Mouse (Mus musculus) small intestine, adult 2 months (tissue): ENCODE data around the gene Cenpc1. TPM values are rescaled to one million over a fixed set of nuclear protein-coding genes. Genes with fewer than 3 reads are reported as not detected.

Experiments used
- H3K27ac ChIP-seq: fragments of 200-500 bp; 2 replicates; pipeline ENCODE4 v1.5.1; 2012; ENCODE audit warnings: low read depth, low read length, control low read depth, inconsistent platforms; ENCODE audit not compliant: insufficient read depth
- H3K27me3 ChIP-seq: fragments of 200-500 bp; 2 replicates; pipeline ENCODE4 v1.6.1; 2012; ENCODE audit warnings: mild to moderate bottlenecking, moderate library complexity, low read length, inconsistent platforms; ENCODE audit not compliant: control insufficient read depth, insufficient read depth
- H3K36me3 ChIP-seq: fragments of 200-500 bp; 2 replicates; pipeline ENCODE4 v1.6.1; 2012; ENCODE audit warnings: mild to moderate bottlenecking, low read length, control low read depth, inconsistent platforms; ENCODE audit not compliant: control insufficient read depth, insufficient read depth
- H3K4me1 ChIP-seq: fragments of 200-500 bp; 2 replicates; pipeline ENCODE4 v1.6.1; 2012; ENCODE audit warnings: low read length, inconsistent platforms, mixed read lengths; ENCODE audit not compliant: control insufficient read depth, insufficient read depth, insufficient read length
- H3K4me3 ChIP-seq: fragments of 200-500 bp; 2 replicates; pipeline ENCODE4 v1.5.1; 2012; ENCODE audit warnings: low read depth, mild to moderate bottlenecking, control low read depth, inconsistent platforms, low read length, moderate library complexity
- CTCF ChIP-seq: fragments of 200-500 bp; IDR thresholded peaks from 2 replicates; pipeline ENCODE4 v1.5.1; 2012; ENCODE audit warnings: low read depth, mild to moderate bottlenecking, control low read depth, inconsistent platforms, low read length, moderate library complexity, mixed read lengths; ENCODE audit not compliant: insufficient replicate concordance, insufficient read length; ENCODE audit errors: extremely low read depth
- POLR2A ChIP-seq: fragments of 200-500 bp; IDR thresholded peaks from 2 replicates; pipeline ENCODE4 v1.6.1; 2012; ENCODE audit warnings: low read depth, mild to moderate bottlenecking, control low read depth, inconsistent platforms, low read length, moderate library complexity
- WGBS: fragments of 180-500 bp; shearing (Covaris S2); methylation state at CpG from one replicate; pipeline ENCODE4 v1.1.7; 2018; 5-methylcytosine and 5-hydroxymethylcytosine counted together
- polyA plus RNA-seq: library from polyadenylated mRNA; depleted of rRNA; stranded (reverse); fragments of >200 nt; gene quantifications from 2 replicates; pipeline ENCODE4 v1.2.3, GENCODE M21; 2012; rRNA removed

Gene Cenpc1
- 1.6 and 2.3 TPM in 2 replicates for polyA plus RNA-seq

DNA sequence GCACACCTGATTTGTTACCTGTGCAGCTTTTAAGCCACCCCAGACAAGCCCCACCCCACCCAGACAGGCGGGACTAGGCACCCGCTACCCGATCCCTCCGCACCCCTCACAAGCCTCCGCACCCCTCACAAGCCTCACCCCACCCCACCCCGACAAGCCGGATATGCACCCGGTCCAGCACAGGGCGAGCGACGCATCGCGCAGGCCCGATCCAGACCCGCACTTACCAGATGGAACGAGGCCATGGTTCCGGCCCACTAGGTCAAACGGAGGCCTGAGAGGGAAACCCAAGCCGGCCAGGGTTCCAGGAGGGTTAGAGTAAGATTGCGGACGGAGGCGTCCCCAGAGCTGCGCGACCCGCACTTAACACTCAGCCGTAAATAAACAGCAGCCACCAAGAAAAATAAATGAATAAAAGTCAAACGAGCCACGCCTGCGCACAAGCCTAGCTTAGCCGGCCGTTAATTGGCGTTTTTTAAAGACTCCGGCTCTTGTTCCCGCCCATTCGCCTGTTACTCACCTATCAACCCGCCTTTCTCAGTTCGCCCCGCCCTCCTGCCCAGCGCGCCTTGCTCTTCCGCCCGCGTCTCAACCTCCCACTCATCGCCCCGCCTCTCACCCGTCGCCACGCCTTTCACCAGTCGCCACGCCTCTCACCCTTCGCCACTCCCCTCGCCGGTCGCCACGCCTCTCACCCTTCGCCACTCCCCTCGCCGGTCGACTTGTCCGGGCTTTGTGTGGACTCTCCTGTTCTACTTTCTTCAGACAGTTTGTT lies at the start of gene Cenpc1:
Cenpc1 (minus strand) TSS at position 483 of the 775 bp plus-strand sequence.
- under 1% methylated on average over 60 of the region's 60 CpGs for WGBS
- H3K36me3 ChIP-seq, result 0 out of 2 replicates have a peak, but pooled peaks cover 1% of the 10 kb centered on the region
- H3K27me3 ChIP-seq, result no peaks in the 10 kb centered on the region
- H3K4me3 ChIP-seq, result peak within 1 kb of the TSS; percentile 71
- 0 out of 2 replicates have a peak, but pooled peaks cover 5% of the 10 kb centered on the region for H3K4me1 ChIP-seq
- H3K27ac ChIP-seq, result peak within 1 kb of the TSS; percentile 61
- TF ChIP-seq CTCF (no peak), POLR2A (peak; percentile 43; the same call in 1 of the 2 replicates)

GRCm38 (mm10) chr5:86113997-86114396 lies 48.6 kb upstream of the Cenpc1 start:
- no peak overlapping the region for H3K27ac ChIP-seq
- 67% methylated on average over 1 of the region's 1 CpGs for WGBS
- no peaks in the 10 kb centered on the region for H3K4me1 ChIP-seq
- H3K36me3 ChIP-seq, result peaks cover 13% of the 10 kb centered on the region
- TF ChIP-seq CTCF (no peak), POLR2A (no peak)
- no peaks in the 10 kb centered on the region for H3K27me3 ChIP-seq
- H3K4me3 ChIP-seq, result no peak overlapping the region

- Histone ChIP-seq H3K27ac (no peak overlapping the region), H3K4me1 (no peaks in the 10 kb centered on the region)
Measured at GRCm38 (mm10) chr5:86113037-86113436, 47.7 kb upstream of the Cenpc1 start.

GRCm38 (mm10) chr5:86111074-86111473 lies 45.7 kb upstream of the Cenpc1 start:
- peaks cover 13% of the 10 kb centered on the region for H3K36me3 ChIP-seq
- no peaks in the 10 kb centered on the region for H3K27me3 ChIP-seq
- H3K27ac ChIP-seq, result no peak overlapping the region
- no peak overlapping the region for H3K4me3 ChIP-seq
- TF ChIP-seq POLR2A (no peak), CTCF (no peak)
- WGBS, result 92% methylated on average over 1 of the region's 1 CpGs
- H3K4me1 ChIP-seq, result no peaks in the 10 kb centered on the region

More at GRCm38 (mm10) chr5:86113037-86113436, 47.7 kb upstream of the Cenpc1 start:
- Histone ChIP-seq H3K36me3 (peaks cover 11% of the 10 kb centered on the region), H3K27me3 (no peaks in the 10 kb centered on the region), H3K4me3 (no peak overlapping the region)
- 90% methylated on average over 2 of the region's 2 CpGs for WGBS
- TF ChIP-seq CTCF, result no peak
- no peak for TF ChIP-seq POLR2A

- TF ChIP-seq CTCF, result no peak
- no peak for TF ChIP-seq POLR2A
- Histone ChIP-seq H3K27me3 (no peaks in the 10 kb centered on the region), H3K27ac (no peak overlapping the region), H3K4me1 (no peaks in the 10 kb centered on the region), H3K4me3 (no peak overlapping the region), H3K36me3 (peaks cover 2% of the 10 kb centered on the region; the same call in 1 of the 2 replicates)
- 84% methylated on average over 2 of the region's 2 CpGs for WGBS
Measured at GRCm38 (mm10) chr5:86106610-86107009, 41.2 kb upstream of the Cenpc1 start.

GRCm38 (mm10) chr5:86102176-86102575 lies 36.8 kb upstream of the Cenpc1 start:
- 96% methylated on average over 2 of the region's 2 CpGs for WGBS

GRCm38 (mm10) chr5:86100621-86101020 lies 35.2 kb upstream of the Cenpc1 start:
- Histone ChIP-seq H3K36me3 (no peaks in the 10 kb centered on the region), H3K27me3 (no peaks in the 10 kb centered on the region), H3K27ac (no peak overlapping the region), H3K4me1 (no peaks in the 10 kb centered on the region), H3K4me3 (no peak overlapping the region)
- TF ChIP-seq CTCF, result no peak
- no peak for TF ChIP-seq POLR2A
- WGBS, result 65% methylated on average over 3 of the region's 3 CpGs

More at GRCm38 (mm10) chr5:86102176-86102575, 36.8 kb upstream of the Cenpc1 start:
- no peak overlapping the region for H3K27ac ChIP-seq
- no peak overlapping the region for H3K4me3 ChIP-seq
- H3K27me3 ChIP-seq, result no peaks in the 10 kb centered on the region
- no peaks in the 10 kb centered on the region for H3K4me1 ChIP-seq
- no peaks in the 10 kb centered on the region for H3K36me3 ChIP-seq
- TF ChIP-seq CTCF, result no peak
- no peak for TF ChIP-seq POLR2A
